Comparison of ENCODE assay signal across 10 mouse cellular contexts in the genomic region with DNA sequence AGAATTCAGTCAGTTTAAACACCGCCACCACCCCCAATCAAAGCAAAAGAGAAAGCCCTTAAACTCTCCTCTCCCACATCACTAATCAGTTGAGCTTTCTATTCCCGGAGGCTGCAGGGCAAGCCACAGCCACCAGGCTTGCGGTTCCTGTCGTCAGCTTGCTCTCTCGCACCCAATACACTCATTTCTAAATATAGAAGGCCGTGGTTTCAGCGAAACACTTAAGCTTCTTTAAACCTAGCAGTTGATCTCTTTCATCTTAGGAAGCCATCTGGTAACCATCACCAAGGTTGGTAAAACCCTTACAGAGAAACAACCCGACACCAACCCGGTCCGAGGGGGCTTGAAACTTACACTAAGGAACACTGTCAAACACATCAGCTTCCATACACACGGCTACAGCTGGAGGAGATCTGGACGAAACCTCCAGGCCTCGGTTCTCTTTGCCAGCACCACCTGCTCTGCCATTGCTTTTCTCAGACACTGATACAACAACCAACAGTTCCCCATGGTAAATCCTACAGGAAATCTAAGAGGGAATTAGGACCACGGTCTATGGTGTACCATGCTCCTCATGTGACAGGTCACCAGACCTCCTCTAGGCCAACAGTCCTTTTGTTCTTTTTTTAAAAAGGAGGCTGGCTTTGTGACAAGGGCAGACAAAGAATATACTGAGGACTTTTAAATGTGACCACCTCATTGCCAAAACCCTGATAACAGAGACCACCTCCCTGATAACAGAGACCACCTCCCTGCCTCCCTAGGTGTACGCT. TPM values are rescaled to one million over a fixed set of nuclear protein-coding genes. Genes with fewer than 3 reads are reported as not detected.
DNase-seq lines count a peak whose midpoint lies in the region; ATAC-seq and TF ChIP-seq lines count a peak whose summit lies in the region.
"Had no signal": no experiment of that assay in that cellular context is flagged by ENCODE, and none has a peak within 500 bp of the region (broad histone marks: within the 10 kb centered on the region; RNA-seq: fewer than 3 reads in every experiment).

No protein-coding gene starts in this region.

- peak; percentile 24; the same call in 1 of the 2 replicates for ATAC-seq in forebrain, postnatal 0 days
- ATAC-seq in forebrain, embryonic 15.5 days (replicated peaks): no peak
- ATAC-seq in embryonic facial prominence, embryonic 13.5 days (ENCODE audit: insufficient number of reproducible peaks, insufficient read depth, low FRiP score, low TSS enrichment, low read depth): peak; percentile 72
- ATAC-seq in inflammation-experienced regulatory T-cells, adult 6 months: peak; percentile 93

- no peak overlapping the region for H3K4me3 ChIP-seq in forebrain, postnatal 0 days (ENCODE audit: low read depth, low read length)
- no peak overlapping the region for H3K4me3 ChIP-seq in forebrain, embryonic 15.5 days
- no peak overlapping the region for H3K4me3 ChIP-seq in embryonic facial prominence, embryonic 13.5 days
- H3K4me3 ChIP-seq: hindbrain, embryonic 10.5 days had no signal

- no peaks in the 10 kb centered on the region for H3K4me1 ChIP-seq in forebrain, postnatal 0 days (ENCODE audit: insufficient read depth)
- H3K4me1 ChIP-seq in forebrain, embryonic 15.5 days: no peaks in the 10 kb centered on the region
- peaks cover 9% of the 10 kb centered on the region; the same call in 1 of the 2 replicates for H3K4me1 ChIP-seq in embryonic facial prominence, embryonic 13.5 days
- H3K4me1 ChIP-seq: hindbrain, embryonic 10.5 days had no signal

- H3K27ac ChIP-seq in forebrain, postnatal 0 days (ENCODE audit: low read depth, low read length): no peak overlapping the region
- no peak overlapping the region for H3K27ac ChIP-seq in forebrain, embryonic 15.5 days (replicated peaks)
- no peak overlapping the region for H3K27ac ChIP-seq in embryonic facial prominence, embryonic 13.5 days
- H3K27ac ChIP-seq: hindbrain, embryonic 10.5 days had no signal

- no peaks in the 10 kb centered on the region for H3K36me3 ChIP-seq in forebrain, postnatal 0 days (ENCODE audit: insufficient read depth)
- no peaks in the 10 kb centered on the region for H3K36me3 ChIP-seq in forebrain, embryonic 15.5 days
- peaks cover 10% of the 10 kb centered on the region; the same call in 1 of the 2 replicates for H3K36me3 ChIP-seq in embryonic facial prominence, embryonic 13.5 days
- no peaks in the 10 kb centered on the region for H3K36me3 ChIP-seq in splenic B cell, adult 2 months (ENCODE audit: control insufficient read depth, insufficient read depth, low read length, poor library complexity, severe bottlenecking)

- H3K4me2 ChIP-seq in forebrain, postnatal 0 days (ENCODE audit: low read depth): no peak overlapping the region
- H3K4me2 ChIP-seq in forebrain, embryonic 15.5 days (replicated peaks): no peak overlapping the region
- no peak overlapping the region for H3K4me2 ChIP-seq in embryonic facial prominence, embryonic 13.5 days

- TF ChIP-seq CTCF in forebrain, postnatal 0 days (IDR thresholded peaks at IDR 0.05; ENCODE audit: low read depth): no peak

- no peak for DNase-seq in forebrain, postnatal 0 days
- peak; percentile 57 for DNase-seq in splenic B cell, adult 2 months (ENCODE audit: low read depth, low spot score)
- DNase-seq in left cerebral cortex, postnatal 10 days (ENCODE audit: extremely low spot score in 1 of 2, low spot score in 2 of 2): no peak
- no peak for DNase-seq in right cerebral cortex, postnatal 36 days (ENCODE audit: low spot score in 2 of 2)
- no peak for DNase-seq in adipocyte (ENCODE audit: low spot score)
- DNase-seq: lung, adult 18-20 months had no signal

- intact Hi-C loops in left cerebral cortex, postnatal 10 days (cut with DNase I): no loop called here

- H3K27me3 ChIP-seq in forebrain, postnatal 0 days (ENCODE audit: insufficient read depth, low read length): no peaks in the 10 kb centered on the region
- no peaks in the 10 kb centered on the region for H3K27me3 ChIP-seq in forebrain, embryonic 15.5 days
- H3K27me3 ChIP-seq in embryonic facial prominence, embryonic 13.5 days: no peaks in the 10 kb centered on the region
- H3K27me3 ChIP-seq in splenic B cell, adult 2 months (ENCODE audit: control insufficient read depth, insufficient read depth, low read length, poor library complexity, severe bottlenecking): no peaks in the 10 kb centered on the region

- no peaks in the 10 kb centered on the region for H3K9me3 ChIP-seq in forebrain, postnatal 0 days (ENCODE audit: low read length)
- H3K9me3 ChIP-seq in forebrain, embryonic 15.5 days: no peaks in the 10 kb centered on the region
- H3K9me3 ChIP-seq in embryonic facial prominence, embryonic 13.5 days: no peaks in the 10 kb centered on the region
- H3K9me3 ChIP-seq: hindbrain, embryonic 10.5 days had no signal

- no peak overlapping the region for H3K9ac ChIP-seq in forebrain, postnatal 0 days
- H3K9ac ChIP-seq in forebrain, embryonic 15.5 days (replicated peaks): no peak overlapping the region
- no peak overlapping the region for H3K9ac ChIP-seq in embryonic facial prominence, embryonic 13.5 days

- 83% methylated on average over 15 of the region's 15 CpGs for WGBS in forebrain, postnatal 0 days
- WGBS in forebrain, embryonic 15.5 days: 87% methylated on average over 15 of the region's 15 CpGs
- 35% methylated on average over 15 of the region's 15 CpGs for WGBS in embryonic facial prominence, embryonic 13.5 days

RNA-seq across cellular contexts. Expression of a gene that starts 46.1 kb away (rescaled TPM):
- 9.8 and 11.2 TPM in 2 replicates for total RNA-seq in forebrain, postnatal 0 days (2014; rRNA removed)
- 10.6 and 12.2 TPM in 2 replicates for polyA plus RNA-seq in forebrain, postnatal 0 days (2015; fragmentation: Nextera tagmentation; extraction: Ambion mirVana)
- polyA plus RNA-seq in forebrain, embryonic 15.5 days (2015; fragmentation: Nextera tagmentation; extraction: Ambion mirVana): 13.2 and 13.3 TPM in 2 replicates
- polyA plus RNA-seq in embryonic facial prominence, embryonic 13.5 days (2015; fragmentation: Nextera tagmentation; extraction: Ambion mirVana): 35.5 and 35.6 TPM in 2 replicates
- 100 to 1,000 TPM in 2 of 3 experiments, 10 to 100 TPM in 1; 93.1 to 105 (median 101) TPM for polyA plus RNA-seq in inflammation-experienced regulatory T-cells, adult 6 months (2017; shearing (Covaris generic))
- total RNA-seq in left cerebral cortex, postnatal 10 days (2021): 10 to 100 TPM; 12.9 to 13.4 TPM
